Mouse (Mus musculus): ENCODE results near the gene Sgce.

DNA sequence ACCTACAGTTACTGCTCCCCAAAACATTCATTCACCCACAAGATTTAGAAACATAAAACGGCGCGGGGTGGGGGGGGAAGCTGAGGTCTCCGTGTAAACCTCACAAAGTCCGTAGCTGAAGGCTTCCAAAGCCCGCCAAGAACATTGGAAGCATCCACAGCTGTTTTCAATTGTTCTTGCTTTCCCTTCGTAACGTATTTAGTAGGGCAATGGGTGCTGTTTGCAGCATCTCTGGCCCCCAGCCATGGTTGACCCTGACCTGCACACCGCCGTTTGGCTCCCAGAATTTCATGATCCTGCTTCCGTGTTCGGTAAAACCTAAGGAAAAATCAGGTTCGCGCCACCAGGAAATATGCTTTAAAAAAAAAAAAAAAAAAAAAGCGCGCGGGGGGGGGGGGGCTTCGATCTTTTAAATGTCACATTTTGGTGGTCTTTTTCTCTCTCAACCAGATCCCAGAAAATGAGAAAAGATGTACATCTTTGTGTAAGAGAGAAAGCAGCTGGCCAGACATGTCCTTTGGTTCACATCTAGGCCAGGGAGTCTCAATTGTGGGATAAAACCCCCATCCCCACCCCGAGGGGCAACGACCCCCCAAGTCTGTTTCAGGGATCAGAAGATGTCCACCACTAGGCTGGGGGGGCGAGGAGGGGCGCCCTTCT lies 841 bp downstream of the Sgce start:
- TF ChIP-seq POLR2A (IDR thresholded peaks at IDR 0.05; ENCODE audit: insufficient read length, low read depth) = no peak
- no peak for TF ChIP-seq TCF12 (IDR thresholded peaks at IDR 0.05; ENCODE audit: insufficient read depth, poor library complexity, severe bottlenecking)
- no peak for TF ChIP-seq E2F4 (IDR thresholded peaks at IDR 0.05; ENCODE audit: insufficient read depth)
- TF ChIP-seq USF1 (IDR thresholded peaks at IDR 0.05; ENCODE audit: low read depth) = no peak
- no peak for TF ChIP-seq POLR2AphosphoS2 (IDR thresholded peaks at IDR 0.05; ENCODE audit: insufficient read length, low read depth)
- no peak for TF ChIP-seq CEBPB (IDR thresholded peaks at IDR 0.05; ENCODE audit: insufficient read depth, poor library complexity, severe bottlenecking)
- no peak for TF ChIP-seq MYOD1 (IDR thresholded peaks at IDR 0.05; ENCODE audit: control insufficient read depth in 1 of 3, insufficient read length in 2 of 3, low read depth in 2 of 3)
- no peak for TF ChIP-seq MYOG (IDR thresholded peaks at IDR 0.05; ENCODE audit: control insufficient read depth in 1 of 3, insufficient read depth in 1 of 3, insufficient read length in 2 of 3, low read depth in 2 of 3)
- no peak for TF ChIP-seq TCF3 (IDR thresholded peaks at IDR 0.05; ENCODE audit: insufficient read length, low read depth)
- TF ChIP-seq MAX (IDR thresholded peaks at IDR 0.05; ENCODE audit: low read depth) = no peak
- TF ChIP-seq SRF (IDR thresholded peaks at IDR 0.05; ENCODE audit: control insufficient read depth, insufficient read length, low read depth) = no peak
